Mouse (Mus musculus): ENCODE measurements around the gene Bicd2. TPM values are rescaled to one million over a fixed set of nuclear protein-coding genes. Genes with fewer than 3 reads are reported as not detected.

Gene Bicd2
- polyA plus RNA-seq (2012; ENCODE audit: insufficient read depth, insufficient read length, missing spikeins): 38.4 and 42.5 TPM in 2 replicates

DNA sequence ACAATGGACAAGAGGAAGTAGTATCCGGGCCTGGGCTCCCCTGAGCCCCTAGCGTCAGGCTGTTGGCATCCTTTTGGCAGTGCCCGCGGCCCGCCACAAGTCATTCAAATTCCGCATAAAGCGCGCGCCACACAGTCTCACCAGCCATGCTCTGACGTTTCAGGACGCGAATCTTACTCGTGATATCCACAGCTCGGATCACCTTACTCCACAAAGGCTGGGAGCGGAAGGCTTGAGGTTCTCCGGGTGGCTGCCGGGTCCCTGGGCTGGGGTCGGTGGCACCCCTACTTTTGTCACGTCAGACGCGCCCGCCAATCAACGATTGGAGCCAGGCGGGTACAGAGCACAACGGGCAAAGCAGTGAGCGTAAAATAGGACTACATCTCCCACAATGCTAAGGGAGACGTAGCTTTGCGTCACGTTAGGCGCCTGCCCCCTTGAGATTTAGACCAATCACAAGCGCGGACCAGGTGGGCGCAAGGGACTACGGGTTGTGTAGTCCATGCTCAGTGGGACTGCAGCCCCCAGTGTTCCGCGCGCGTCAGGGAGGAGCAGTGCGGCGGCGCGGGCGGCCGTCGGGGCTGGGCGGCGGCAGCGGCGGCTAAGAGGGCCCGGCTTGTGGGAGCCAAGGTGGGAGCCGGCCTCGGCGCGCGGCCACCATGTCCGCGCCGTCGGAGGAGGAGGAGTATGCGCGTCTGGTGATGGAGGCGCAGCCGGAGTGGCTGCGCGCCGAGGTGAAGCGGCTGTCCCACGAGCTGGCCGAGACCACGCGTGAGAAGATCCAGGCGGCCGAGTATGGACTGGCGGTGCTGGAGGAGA lies at the start of gene Bicd2:
Gene Bicd2 (plus strand): TSS at position 574 of the 819 bp plus-strand sequence.
- peak within 1 kb of the TSS; percentile 90 for H3K4me3 ChIP-seq (ENCODE audit: insufficient read depth, low read length)
- TF ChIP-seq CTCF (IDR thresholded peaks at IDR 0.05; ENCODE audit: low read depth, low read length) (no peak), POLR2A (IDR thresholded peaks at IDR 0.05; ENCODE audit: borderline replicate concordance, low read depth, low read length) (no peak)
- H3K27ac ChIP-seq (ENCODE audit: insufficient read depth, low read depth, low read length): peak within 1 kb of the TSS; percentile 47
- peaks cover 34% of the 10 kb centered on the region for H3K4me1 ChIP-seq (ENCODE audit: control insufficient read depth, insufficient read depth, low read length)

DNA sequence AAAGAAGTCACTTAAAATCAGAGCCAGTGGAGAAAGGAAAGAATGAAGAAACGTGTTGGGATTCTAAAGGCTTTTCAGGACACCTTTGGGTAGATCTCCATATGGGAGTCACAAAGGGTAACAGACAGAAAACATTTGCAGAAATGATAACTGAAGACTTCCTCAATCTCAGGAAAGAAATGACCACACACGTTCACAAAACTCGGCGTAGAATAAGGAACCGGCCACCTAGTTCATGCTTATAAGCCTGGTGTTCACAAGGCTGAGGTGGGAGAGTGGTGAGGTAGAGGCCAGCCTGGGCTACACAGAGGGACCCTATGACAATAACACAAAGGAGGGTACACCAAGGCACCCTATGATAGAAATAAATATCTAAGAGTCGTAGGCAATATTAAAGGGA lies 49.4 kb upstream of the Bicd2 start:
- H3K4me1 ChIP-seq (ENCODE audit: control insufficient read depth, insufficient read depth, low read length): peaks cover 24% of the 10 kb centered on the region
- no peak for TF ChIP-seq POLR2A (IDR thresholded peaks at IDR 0.05; ENCODE audit: borderline replicate concordance, low read depth, low read length)
- H3K27ac ChIP-seq (ENCODE audit: insufficient read depth, low read depth, low read length): no peak overlapping the region
- H3K4me3 ChIP-seq (ENCODE audit: insufficient read depth, low read length): no peak overlapping the region

DNA sequence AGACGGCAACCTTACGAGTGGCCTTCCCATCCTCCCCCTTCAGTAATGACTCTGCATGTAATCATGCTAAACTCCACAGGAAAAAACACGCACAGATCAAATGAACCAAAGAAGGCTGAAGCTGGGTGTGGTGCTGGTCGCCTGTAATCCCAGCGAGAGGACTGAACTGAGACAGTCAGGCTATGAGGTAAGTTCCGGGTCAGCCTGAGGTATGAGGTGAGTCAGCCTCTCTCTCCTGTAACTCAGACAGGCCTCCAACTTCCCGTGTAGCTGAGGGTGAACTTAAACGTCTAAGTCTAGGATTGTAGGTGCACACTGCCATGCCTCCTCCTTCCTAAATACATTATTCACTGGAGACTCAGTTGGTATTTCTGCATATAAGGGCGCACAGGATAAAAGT lies 47.3 kb upstream of the Bicd2 start:
- TF ChIP-seq POLR2A (IDR thresholded peaks at IDR 0.05; ENCODE audit: borderline replicate concordance, low read depth, low read length) (no peak), CTCF (IDR thresholded peaks at IDR 0.05; ENCODE audit: low read depth, low read length) (no peak)
- peaks cover 40% of the 10 kb centered on the region for H3K4me1 ChIP-seq (ENCODE audit: control insufficient read depth, insufficient read depth, low read length)
- H3K27ac ChIP-seq (ENCODE audit: insufficient read depth, low read depth, low read length): no peak overlapping the region
- no peak overlapping the region for H3K4me3 ChIP-seq (ENCODE audit: insufficient read depth, low read length)

DNA sequence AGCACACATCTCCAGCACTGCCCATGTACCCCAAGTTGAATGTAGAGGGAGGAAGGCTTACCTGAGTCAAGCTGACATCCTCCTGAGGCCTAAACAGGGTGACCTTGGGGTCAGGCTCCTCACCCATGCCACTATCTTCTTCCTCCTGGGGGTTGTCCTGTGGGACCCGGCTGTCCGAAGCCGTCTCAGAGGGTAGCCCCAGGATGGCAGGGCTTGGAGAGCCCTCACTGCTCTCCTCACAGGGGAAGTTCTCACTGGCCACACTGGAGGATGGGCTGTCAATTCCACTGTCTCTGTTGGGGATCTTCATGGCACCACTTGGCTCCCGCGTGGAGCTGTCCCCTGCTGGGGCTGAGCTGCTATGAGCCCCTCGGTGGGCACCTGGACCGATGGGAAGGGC lies 45.1 kb upstream of the Bicd2 start:
- H3K4me1 ChIP-seq (ENCODE audit: control insufficient read depth, insufficient read depth, low read length): peaks cover 55% of the 10 kb centered on the region
- TF ChIP-seq POLR2A (IDR thresholded peaks at IDR 0.05; ENCODE audit: borderline replicate concordance, low read depth, low read length): no peak
- no peak for TF ChIP-seq CTCF (IDR thresholded peaks at IDR 0.05; ENCODE audit: low read depth, low read length)
- H3K27ac ChIP-seq (ENCODE audit: insufficient read depth, low read depth, low read length): no peak overlapping the region
- H3K4me3 ChIP-seq (ENCODE audit: insufficient read depth, low read length): no peak overlapping the region

DNA sequence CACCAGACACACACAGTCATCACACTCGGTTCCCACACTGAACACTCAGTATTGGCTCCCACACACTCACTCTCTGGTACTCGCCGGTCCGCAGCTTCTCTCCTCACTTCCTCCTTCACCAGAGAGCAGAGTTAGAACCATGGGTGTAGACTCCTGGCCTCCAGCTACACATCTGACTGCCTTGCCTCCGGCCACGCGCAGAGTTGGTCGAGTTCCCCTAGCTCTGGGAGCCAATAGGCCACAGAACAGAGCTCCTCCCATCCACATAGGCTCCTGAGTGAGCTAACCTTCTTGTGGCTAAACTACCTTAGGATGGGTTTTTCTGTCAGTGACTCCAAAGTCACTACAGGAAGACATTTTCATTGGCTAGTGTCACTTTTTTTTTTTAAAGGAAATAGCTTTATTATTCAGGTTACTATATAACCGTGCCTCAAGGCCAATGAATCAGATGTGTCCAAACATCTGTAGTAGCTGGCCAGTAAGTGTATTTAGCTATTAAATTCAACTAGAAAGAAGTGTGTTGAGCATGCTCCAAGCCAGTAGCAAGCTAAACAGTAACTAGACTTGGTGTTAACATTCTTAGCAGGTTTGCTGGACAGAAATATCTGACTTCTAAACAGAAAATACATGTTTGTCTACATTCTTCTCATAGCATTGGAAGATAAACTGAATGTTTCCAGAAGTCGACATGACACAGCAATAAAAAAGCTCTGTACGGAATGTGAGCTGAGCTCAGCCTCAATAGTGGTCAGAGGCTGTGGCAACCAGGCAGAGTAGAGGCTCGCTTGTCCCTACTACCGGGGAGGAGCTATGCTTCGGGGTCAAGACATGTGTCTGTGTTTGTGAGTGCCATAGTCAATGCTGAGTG lies 42.6 kb upstream of the Bicd2 start:
- H3K27ac ChIP-seq (ENCODE audit: insufficient read depth, low read depth, low read length): peak overlapping the region; percentile 29

DNA sequence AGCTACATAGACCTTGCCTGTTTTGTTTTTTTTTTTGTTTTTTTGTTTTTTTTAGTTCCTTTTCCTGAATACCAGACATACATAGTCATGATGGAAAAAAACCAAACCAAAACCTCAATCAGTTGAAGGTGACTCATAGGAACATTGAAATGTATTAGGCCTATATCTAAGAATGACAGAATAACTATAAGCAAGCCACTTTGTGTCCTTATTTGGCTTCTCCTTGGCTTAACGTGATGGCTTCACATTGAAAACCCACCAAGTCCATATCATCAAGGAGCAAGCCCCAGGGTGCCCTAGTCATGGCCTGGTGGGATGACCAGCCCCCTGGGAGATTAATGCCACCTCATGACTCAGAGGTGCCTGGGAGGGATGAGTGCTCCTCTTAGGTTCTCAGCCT lies 40.6 kb upstream of the Bicd2 start:
- TF ChIP-seq POLR2A (IDR thresholded peaks at IDR 0.05; ENCODE audit: borderline replicate concordance, low read depth, low read length) (no peak), CTCF (IDR thresholded peaks at IDR 0.05; ENCODE audit: low read depth, low read length) (no peak)
- Histone ChIP-seq H3K4me3 (ENCODE audit: insufficient read depth, low read length) (no peak overlapping the region), H3K27ac (ENCODE audit: insufficient read depth, low read depth, low read length) (peak overlapping the region; percentile 25), H3K4me1 (ENCODE audit: control insufficient read depth, insufficient read depth, low read length) (peaks cover 67% of the 10 kb centered on the region)

More for the DNA sequence above, 42.6 kb upstream of the Bicd2 start:
- H3K4me1 ChIP-seq (ENCODE audit: control insufficient read depth, insufficient read depth, low read length): peaks cover 55% of the 10 kb centered on the region
- H3K4me3 ChIP-seq (ENCODE audit: insufficient read depth, low read length): peak overlapping the region; percentile 9; the same call in 1 of the 2 replicates
- no peak for TF ChIP-seq POLR2A (IDR thresholded peaks at IDR 0.05; ENCODE audit: borderline replicate concordance, low read depth, low read length)
- no peak for TF ChIP-seq CTCF (IDR thresholded peaks at IDR 0.05; ENCODE audit: low read depth, low read length)

DNA sequence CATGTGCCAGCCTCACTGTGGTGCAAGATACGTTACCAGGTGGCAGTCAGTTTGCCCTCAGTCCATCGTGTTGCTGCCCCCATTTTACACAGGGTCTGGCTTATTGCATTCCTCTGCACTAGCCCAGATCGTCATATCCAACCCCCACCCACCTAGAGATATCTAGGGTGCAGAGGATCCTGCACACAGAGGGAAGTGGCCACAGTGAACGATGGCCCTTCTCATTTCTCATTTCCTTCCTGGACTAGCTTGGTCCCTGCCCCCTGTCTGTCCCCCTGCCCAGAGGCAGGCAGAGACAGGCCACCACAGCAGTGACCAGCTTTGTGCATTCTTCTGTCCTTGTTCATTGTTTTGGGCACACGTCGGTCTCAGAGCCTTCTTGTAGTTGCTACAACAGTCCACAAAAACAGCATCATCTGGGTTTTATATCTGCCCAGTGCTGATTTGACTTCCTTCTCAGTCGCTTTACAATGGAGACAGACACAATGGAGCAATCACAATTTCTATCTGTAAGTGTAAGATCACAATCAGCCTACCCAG lies 34.5 kb upstream of the Bicd2 start:
- Histone ChIP-seq H3K4me1 (ENCODE audit: control insufficient read depth, insufficient read depth, low read length) (peaks cover 45% of the 10 kb centered on the region), H3K27ac (ENCODE audit: insufficient read depth, low read depth, low read length) (peak overlapping the region; percentile 92)

DNA sequence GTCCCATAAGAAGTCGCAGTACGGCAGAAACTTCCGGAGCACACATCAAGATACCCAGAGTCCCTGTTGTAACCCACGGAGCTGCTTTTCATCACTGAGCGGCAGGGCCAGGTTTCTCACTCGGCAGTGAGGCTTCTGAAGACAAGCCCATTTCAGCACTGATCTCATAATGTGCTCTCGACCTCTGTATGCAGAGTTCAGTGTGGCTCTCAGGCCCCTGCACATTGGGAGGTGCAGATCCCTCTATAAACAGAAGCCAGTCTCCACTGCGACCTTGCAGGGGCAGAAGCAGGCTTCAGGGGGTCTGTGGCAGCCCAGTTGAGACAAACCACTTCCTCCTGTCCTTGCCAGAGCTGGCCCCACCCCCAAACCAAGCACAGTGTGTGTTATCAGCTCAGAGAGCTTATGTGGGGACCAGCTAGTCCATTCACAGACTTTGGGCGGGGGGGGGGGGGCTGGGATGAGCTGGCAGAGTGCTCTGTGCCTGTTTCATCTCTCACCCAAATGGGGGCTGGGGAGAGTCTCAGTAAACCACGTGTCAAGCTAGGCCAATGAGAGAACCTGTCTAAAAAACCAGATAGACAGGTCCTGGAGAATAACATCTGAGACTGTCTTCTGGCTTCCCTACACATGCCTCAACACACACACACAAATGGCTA lies 33.9 kb upstream of the Bicd2 start:
- Histone ChIP-seq H3K4me1 (ENCODE audit: control insufficient read depth, insufficient read depth, low read length) (peaks cover 39% of the 10 kb centered on the region), H3K4me3 (ENCODE audit: insufficient read depth, low read length) (peak overlapping the region; percentile 86), H3K27ac (ENCODE audit: insufficient read depth, low read depth, low read length) (peak overlapping the region; percentile 92)
- TF ChIP-seq CTCF (IDR thresholded peaks at IDR 0.05; ENCODE audit: low read depth, low read length): no peak; the same call in 1 of the 2 replicates
- no peak for TF ChIP-seq POLR2A (IDR thresholded peaks at IDR 0.05; ENCODE audit: borderline replicate concordance, low read depth, low read length)

More for the DNA sequence above, 34.5 kb upstream of the Bicd2 start:
- TF ChIP-seq CTCF (IDR thresholded peaks at IDR 0.05; ENCODE audit: low read depth, low read length): no peak
- peak overlapping the region; percentile 86 for H3K4me3 ChIP-seq (ENCODE audit: insufficient read depth, low read length)

DNA sequence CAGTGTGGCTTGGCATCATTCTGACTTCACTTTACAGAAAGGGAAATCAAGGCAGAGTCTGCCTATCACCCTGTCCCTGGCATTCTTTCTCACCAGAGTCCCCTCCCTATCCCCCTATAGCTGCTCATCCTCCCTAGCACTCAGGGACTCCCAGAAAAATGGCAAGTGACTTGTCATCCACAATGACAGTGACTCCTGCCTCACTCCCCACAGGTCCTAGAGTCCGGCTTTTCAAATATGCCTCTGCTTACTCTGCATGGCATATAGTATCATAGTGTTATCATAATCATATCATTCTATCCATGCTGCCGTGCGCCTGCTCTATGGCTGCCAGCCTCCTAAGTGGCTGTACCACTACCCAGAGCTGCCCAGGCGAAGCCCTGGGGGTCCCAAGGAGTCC lies 33.2 kb upstream of the Bicd2 start:
- Histone ChIP-seq H3K27ac (ENCODE audit: insufficient read depth, low read depth, low read length) (peak overlapping the region; percentile 81), H3K4me1 (ENCODE audit: control insufficient read depth, insufficient read depth, low read length) (peaks cover 34% of the 10 kb centered on the region), H3K4me3 (ENCODE audit: insufficient read depth, low read length) (peak overlapping the region; percentile 86)
- TF ChIP-seq POLR2A (IDR thresholded peaks at IDR 0.05; ENCODE audit: borderline replicate concordance, low read depth, low read length): no peak
- TF ChIP-seq CTCF (IDR thresholded peaks at IDR 0.05; ENCODE audit: low read depth, low read length): no peak

Data from bone marrow macrophage, adult 2 months (primary cell).